Mouse (Mus musculus): ENCODE data around the gene Tspan7.
A peak's percentile ranks its signal among the peaks of the same experiment; 100 is the strongest.

Gene Tspan7

DNA sequence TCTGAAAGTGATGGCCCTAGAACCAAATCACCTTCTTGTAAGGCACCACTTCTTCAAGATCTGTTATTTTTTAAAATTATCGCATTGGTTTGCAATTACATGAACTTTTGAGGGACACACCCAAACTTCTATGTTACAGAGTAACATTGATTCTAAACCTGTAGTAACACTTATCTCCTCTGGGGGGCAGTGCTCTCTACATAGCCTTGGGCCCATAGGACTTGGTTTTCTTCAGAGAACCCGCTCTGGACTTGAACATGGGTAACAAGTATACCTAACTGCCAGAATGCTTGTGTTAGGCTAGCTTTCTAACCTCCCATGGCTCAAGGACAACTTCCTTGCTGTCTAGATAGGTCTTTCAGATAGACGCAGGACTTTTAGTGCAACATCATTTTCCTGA, 64.8 kb downstream of the Tspan7 start:
- no peak for DNase-seq

GRCm38 (mm10) chrX:10556899-10557298, 71.9 kb downstream of the Tspan7 start:
- no peak for DNase-seq

DNA sequence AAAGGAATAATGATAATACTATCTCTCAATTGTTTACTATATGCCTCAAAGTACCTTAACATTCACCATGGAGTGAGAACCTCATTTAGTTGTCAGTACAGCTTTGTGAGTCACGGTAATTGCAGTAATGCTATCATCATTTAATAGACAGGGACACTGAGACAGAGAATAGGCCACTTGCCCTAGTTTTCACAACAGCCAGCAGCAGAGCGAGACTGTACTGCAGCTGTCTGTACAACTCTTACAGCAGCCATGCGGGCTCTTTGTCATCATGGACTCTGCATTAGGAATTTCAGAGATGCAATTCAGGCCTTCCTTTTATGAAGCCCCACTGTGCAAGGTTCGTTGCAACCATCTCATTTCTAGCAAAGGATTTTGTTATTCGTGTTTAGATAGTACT, 72.6 kb downstream of the Tspan7 start:
- DNase-seq: no peak

DNA sequence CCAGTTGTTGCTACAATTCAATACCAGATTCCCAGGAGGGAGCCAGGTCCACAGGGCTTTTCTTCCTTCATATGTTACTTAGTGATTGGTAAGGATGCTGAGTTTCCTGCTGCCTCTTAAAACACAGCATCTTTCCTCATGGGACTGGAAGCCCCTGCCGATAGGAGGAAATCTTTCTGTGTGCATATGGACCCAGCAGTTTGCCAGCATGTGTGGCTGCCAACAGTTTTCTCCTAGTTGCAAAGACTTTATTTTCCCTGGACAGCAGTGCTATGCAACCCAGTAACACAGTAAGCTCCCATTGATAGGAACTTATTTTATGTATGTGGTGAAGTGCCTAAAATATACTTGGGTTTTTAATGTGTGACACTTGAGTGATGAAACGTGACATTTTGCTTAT, 73.7 kb downstream of the Tspan7 start:
- DNase-seq: no peak

GRCm38 (mm10) chrX:10565811-10566210, 80.9 kb downstream of the Tspan7 start:
- no peak for DNase-seq

GRCm38 (mm10) chrX:10574523-10574922, 89.6 kb downstream of the Tspan7 start:
- peak; percentile 34 for DNase-seq

DNA sequence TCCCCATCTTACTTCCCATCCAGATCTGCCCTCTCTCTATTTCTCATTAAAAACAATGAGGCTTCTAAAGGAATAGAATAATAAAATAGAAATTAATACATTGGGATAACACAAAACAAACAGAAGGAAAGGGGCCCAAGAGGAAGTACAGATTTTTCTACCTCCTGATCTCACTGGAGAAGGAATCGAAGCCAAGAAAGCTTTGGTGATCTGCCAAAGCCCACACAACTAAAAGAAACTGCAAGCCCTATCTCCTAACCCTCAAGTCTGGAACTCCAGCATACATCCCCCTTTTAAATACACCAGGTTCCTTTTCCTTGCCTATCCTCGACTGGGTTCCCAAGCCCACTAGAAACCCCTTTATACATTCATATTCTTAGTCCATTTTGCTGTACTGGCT, 90.4 kb downstream of the Tspan7 start:
- DNase-seq: no peak

DNA sequence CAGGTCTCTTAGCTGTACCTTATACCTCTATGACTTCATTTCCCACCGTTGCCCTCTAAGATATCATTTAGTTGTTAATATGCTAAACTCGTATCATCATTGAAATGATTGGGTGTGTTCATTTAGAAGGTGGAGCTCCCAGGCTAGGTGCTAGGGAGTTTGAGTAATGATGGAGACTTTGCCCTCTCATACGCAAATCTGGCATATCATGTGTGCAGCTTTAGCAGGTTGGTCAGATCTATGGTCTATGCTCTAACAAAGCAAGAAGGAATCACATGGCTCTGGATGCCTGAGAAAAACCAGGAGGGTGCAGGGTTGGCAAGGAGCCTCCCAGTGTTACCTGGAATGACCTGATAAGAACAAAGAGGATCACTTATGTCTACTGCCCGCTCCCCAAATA, 91.4 kb downstream of the Tspan7 start:
- no peak for DNase-seq

DNA sequence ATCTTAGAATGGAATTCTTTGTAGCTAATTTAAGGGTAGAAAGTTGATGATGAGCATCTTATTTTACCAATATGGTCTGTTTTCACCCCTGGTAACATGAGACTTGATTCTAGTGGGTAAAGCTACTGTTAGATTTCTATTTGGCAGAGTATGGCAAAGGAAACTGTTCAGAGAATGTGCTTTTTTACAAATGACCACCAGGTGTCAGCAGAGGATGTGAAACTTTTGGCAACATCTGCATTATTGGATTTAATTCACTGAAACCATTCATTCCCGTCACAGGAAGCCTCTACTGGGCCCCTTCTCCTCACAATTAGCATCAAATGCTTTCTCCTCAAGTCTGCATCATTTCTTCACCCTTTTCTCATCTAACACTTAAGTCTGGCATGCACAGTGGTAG, 92.4 kb downstream of the Tspan7 start:
- DNase-seq: peak; percentile 16

DNA sequence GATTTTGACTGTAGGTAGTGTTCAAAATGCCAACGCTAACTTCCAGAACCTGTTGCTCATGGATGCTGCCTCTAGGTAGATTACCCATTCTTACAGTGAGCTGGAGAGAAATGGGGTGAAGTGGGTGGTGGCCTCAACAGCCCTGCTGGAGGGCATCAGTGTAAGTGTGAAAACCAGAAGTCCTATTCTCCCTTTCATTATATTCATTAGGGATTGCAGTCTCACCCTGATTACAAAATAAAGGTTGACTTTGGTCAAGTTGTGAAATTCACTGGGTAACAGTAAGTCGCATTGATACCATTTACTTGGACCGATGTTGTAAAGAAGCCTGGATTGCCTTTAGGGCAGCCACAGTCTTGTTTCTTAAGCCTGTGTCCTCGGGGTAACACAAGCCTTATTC, 97.8 kb downstream of the Tspan7 start:
- no peak for DNase-seq

DNA sequence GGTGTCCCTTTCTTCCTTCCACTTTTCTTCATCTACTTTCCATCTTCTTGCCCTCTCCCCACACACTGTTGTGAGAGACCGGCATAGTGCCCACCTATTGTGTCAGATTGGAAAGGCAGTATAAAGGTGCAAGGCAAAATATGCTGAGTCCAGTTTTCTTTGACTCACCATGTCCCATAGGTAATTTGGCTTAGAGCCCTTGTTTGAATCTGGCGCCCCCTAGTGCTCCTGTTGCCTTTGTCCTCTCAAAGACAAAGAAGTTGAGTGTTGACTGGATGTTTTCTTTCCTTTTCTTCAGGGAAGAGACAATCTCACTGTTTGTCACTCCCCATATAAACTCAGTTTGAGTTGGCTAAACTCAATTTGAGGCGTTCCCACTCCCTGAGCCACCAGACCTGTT, 107.3 kb downstream of the Tspan7 start:
- DNase-seq: no peak

- DNase-seq: no peak
Measured at GRCm38 (mm10) chrX:10593561-10593960, 108.6 kb downstream of the Tspan7 start.

- DNase-seq: peak; percentile 6
Measured at GRCm38 (mm10) chrX:10617119-10617518, 132.2 kb downstream of the Tspan7 start.

DNA sequence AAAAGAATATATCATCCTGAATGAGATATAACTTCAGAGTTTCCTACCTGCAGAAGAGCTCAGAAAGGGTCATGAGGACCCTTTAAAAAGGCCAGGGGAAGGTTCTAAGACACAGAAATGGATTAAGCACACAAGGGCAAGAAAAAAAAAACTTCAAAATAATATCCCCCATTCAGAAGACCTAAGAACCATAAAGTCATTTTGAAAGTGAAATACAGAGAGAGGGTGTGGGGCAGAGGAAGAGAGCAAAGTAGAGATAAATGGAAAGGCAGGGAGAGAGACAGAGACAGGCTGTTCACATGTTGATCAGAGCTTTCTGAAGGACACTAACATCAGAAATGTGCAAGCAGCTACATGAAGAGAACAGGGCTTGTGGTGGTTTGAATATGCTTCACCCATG, 156.1 kb downstream of the Tspan7 start:
- no peak for DNase-seq
